Mouse (Mus musculus) forebrain, embryonic 11.5 days (tissue): ENCODE measurements around the gene Adra2c. TPM values are rescaled to one million over a fixed set of nuclear protein-coding genes. Genes with fewer than 3 reads are reported as not detected.

Experiments used
- ATAC-seq: fragments of 200-750 bp; cut with Nextera tagmentation; replicated peaks from 2 replicates; pipeline ENCODE4 v1.8.0; 2017; ENCODE audit warnings: moderate TSS enrichment; ENCODE audit not compliant: low FRiP score
- DNase-seq: peaks from one replicate; pipeline ENCODE4 v3.0.0-alpha.2; 2017; ENCODE audit warnings: low spot score
- H3K27ac ChIP-seq: fragments of 300-500 bp; sonication (generic); 2 replicates; pipeline ENCODE4 v1.5.1; 2014; ENCODE audit warnings: low read depth, low read length
- H3K27me3 ChIP-seq: fragments of 300-500 bp; sonication (generic); 2 replicates; pipeline ENCODE4 v1.6.1; 2014; ENCODE audit warnings: mild to moderate bottlenecking, low read length, mixed read lengths; ENCODE audit not compliant: control insufficient read depth, insufficient read depth
- H3K36me3 ChIP-seq: fragments of 300-500 bp; sonication (generic); 2 replicates; pipeline ENCODE4 v1.6.1; 2014; ENCODE audit warnings: mild to moderate bottlenecking, low read length, moderate library complexity, mixed read lengths; ENCODE audit not compliant: control insufficient read depth, insufficient read depth
- H3K4me1 ChIP-seq: fragments of 300-500 bp; sonication (generic); replicated peaks from 2 replicates; pipeline ENCODE4 v1.6.1; 2014; ENCODE audit warnings: low read length, mixed read lengths; ENCODE audit not compliant: control insufficient read depth, insufficient read depth
- H3K4me2 ChIP-seq: fragments of 300-500 bp; sonication (generic); 2 replicates; pipeline ENCODE4 v1.6.1; 2014; ENCODE audit warnings: low read depth, mild to moderate bottlenecking, low read length, moderate library complexity, mixed read lengths; ENCODE audit not compliant: severe bottlenecking
- H3K4me3 ChIP-seq: fragments of 300-500 bp; sonication (generic); 2 replicates; pipeline ENCODE4 v1.5.1; 2014; ENCODE audit warnings: low read depth, low read length
- H3K9ac ChIP-seq: fragments of 300-500 bp; sonication (generic); 2 replicates; pipeline ENCODE4 v1.6.1; 2014; ENCODE audit warnings: low read length
- H3K9me3 ChIP-seq: fragments of 300-500 bp; sonication (generic); 2 replicates; pipeline ENCODE4 v1.6.1; 2016; ENCODE audit warnings: low read length, mixed read lengths; ENCODE audit not compliant: control insufficient read depth
- WGBS: fragments of 180-500 bp; shearing (Covaris S2); extraction: QIAGEN DNeasy Blood & Tissue Kit; methylation state at CpG from one replicate; pipeline ENCODE4 v1.1.7; 2014; 5-methylcytosine and 5-hydroxymethylcytosine counted together
- polyA plus RNA-seq: library from polyadenylated mRNA; unstranded; fragments of >200 nt; fragmentation: Nextera tagmentation; extraction: Ambion mirVana; gene quantifications from 2 replicates; pipeline ENCODE4 v1.2.1, GENCODE M21; 2014

Adra2c gene
- polyA plus RNA-seq, 1 experiment from 2014 or later: 0.05 TPM

DNA sequence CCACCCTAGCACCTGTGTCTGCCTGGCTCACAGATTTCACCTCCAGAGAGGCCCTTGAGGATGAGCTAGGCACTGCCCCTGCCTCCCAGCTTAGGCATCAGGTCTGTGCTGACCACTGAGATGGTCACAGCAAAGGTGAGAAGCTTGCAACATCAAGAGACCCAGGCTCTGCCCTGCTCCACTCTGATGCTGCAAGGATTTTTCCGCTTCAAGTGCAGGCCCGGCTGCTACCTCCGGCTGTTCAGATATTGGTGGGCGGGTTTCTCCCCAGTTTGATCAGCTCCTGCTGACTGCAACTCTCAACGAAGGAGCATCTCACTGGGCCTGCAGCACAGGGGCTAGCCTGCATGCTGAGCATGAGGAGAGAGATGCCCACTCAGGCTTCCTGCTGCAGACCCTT, 8.1 kb downstream of the Adra2c start:
- H3K4me3 ChIP-seq: no peak overlapping the region
- H3K9me3 ChIP-seq: no peaks in the 10 kb centered on the region
- ATAC-seq: no peak
- 72% methylated on average over 5 of the region's 5 CpGs for WGBS
- H3K27me3 ChIP-seq: peaks cover 11% of the 10 kb centered on the region
- no peak overlapping the region for H3K9ac ChIP-seq
- H3K4me1 ChIP-seq: no peaks in the 10 kb centered on the region
- no peak overlapping the region for H3K4me2 ChIP-seq
- no peak for DNase-seq
- H3K27ac ChIP-seq: no peak overlapping the region
- H3K36me3 ChIP-seq: no peaks in the 10 kb centered on the region

DNA sequence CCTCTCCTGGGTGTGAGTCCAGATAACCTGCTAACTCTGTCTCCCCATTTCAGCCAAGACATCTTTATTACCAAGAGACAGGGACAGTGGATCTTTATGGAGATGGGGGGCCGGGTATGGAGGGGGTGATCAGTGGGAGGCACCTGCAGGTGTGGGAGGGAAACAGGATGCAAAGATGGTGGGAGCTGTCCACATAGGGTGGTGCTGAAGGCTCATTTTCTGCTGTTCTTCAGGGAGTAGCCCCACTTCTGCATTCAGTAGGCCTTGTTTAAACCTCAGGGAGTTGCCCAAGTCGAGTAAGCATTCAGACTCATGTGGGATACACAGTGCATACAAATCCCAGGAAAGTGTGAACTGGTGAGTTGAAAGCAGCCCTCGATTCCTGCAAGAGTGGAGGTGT, 21.5 kb downstream of the Adra2c start:
- DNase-seq (peak; percentile 76), ATAC-seq (no peak)
- no peaks in the 10 kb centered on the region for H3K36me3 ChIP-seq
- no peak overlapping the region for H3K4me3 ChIP-seq
- no peak overlapping the region for H3K4me2 ChIP-seq
- WGBS: 25% methylated on average over 3 of the region's 3 CpGs
- H3K9me3 ChIP-seq: no peaks in the 10 kb centered on the region
- H3K4me1 ChIP-seq: no peaks in the 10 kb centered on the region
- no peak overlapping the region for H3K9ac ChIP-seq
- no peak overlapping the region for H3K27ac ChIP-seq
- no peaks in the 10 kb centered on the region for H3K27me3 ChIP-seq

DNA sequence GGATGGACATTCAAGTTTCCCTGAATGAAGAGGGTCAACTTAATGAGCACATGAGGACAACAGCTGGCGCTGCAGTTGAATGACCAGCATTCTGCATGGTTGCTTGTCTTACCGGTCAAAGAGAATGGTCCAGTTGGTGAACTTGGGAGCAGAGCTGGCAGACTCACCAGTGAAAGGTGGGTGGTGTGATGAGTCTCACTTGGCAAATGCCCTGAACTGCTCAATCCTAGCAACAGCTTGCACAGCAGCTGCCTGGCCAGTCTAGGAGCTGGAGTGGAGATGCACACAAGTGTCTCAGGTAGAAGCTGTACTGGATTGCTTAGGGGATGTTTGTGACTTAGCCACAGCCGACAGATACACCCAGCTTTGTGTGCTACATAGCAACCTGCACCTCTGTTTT, 26.1 kb downstream of the Adra2c start:
- Histone ChIP-seq H3K9ac (no peak overlapping the region), H3K4me2 (no peak overlapping the region), H3K36me3 (no peaks in the 10 kb centered on the region), H3K27me3 (no peaks in the 10 kb centered on the region), H3K4me1 (no peaks in the 10 kb centered on the region), H3K4me3 (no peak overlapping the region), H3K27ac (no peak overlapping the region), H3K9me3 (no peaks in the 10 kb centered on the region)
- DNase-seq: no peak
- 82% methylated on average over 3 of the region's 3 CpGs for WGBS
- ATAC-seq: no peak

DNA sequence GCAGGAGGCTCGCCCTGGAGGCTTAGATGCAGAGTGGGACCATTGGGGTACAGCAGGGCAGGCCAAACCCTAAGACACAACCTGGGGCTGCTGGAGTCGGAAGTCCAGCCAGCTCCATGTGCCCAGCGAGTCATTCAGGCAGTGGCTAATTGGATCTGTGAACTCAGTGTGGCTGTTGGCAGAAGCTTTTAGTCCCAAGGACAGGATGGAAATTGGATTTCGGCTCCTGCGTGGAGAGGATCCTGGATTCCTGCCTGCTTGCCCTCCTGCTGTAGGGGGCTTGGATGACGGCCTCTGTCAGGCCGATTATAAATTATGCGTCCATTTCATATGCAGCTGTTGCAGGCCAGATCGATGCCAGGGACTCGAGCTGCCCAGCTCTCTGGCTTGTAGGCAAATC, 27.2 kb downstream of the Adra2c start:
- H3K4me3 ChIP-seq: no peak overlapping the region
- no peak overlapping the region for H3K27ac ChIP-seq
- H3K27me3 ChIP-seq: no peaks in the 10 kb centered on the region
- no peaks in the 10 kb centered on the region for H3K36me3 ChIP-seq
- DNase-seq: no peak
- H3K4me2 ChIP-seq: no peak overlapping the region
- ATAC-seq: no peak
- no peaks in the 10 kb centered on the region for H3K9me3 ChIP-seq
- no peak overlapping the region for H3K9ac ChIP-seq
- H3K4me1 ChIP-seq: no peaks in the 10 kb centered on the region
- 72% methylated on average over 10 of the region's 10 CpGs for WGBS

DNA sequence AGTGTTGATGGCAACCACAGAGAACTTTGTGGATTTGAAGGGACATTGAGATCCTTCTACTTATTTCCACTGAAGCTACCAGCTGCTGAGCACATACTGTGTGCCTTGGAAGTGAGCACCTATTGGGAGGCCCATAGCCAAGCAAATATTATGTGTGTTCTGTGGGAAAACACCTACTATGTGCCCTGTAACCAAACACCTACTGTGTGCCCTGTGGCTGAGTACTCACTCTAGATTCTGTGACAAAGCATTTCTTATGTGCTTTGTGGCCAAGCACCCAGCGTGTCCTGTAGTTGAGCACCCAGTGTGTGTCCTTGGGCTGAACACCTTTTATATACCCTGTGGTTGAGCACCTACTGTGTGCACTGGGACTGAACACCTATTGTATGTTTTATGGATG, 28.6 kb downstream of the Adra2c start:
- Histone ChIP-seq H3K9me3 (no peaks in the 10 kb centered on the region), H3K27me3 (no peaks in the 10 kb centered on the region; the same call in 1 of the 2 replicates), H3K27ac (no peak overlapping the region), H3K4me3 (no peak overlapping the region), H3K4me2 (no peak overlapping the region), H3K36me3 (no peaks in the 10 kb centered on the region), H3K9ac (no peak overlapping the region), H3K4me1 (no peaks in the 10 kb centered on the region)
- 92% methylated on average over 1 of the region's 1 CpGs for WGBS
- no peak for ATAC-seq
- DNase-seq: no peak

DNA sequence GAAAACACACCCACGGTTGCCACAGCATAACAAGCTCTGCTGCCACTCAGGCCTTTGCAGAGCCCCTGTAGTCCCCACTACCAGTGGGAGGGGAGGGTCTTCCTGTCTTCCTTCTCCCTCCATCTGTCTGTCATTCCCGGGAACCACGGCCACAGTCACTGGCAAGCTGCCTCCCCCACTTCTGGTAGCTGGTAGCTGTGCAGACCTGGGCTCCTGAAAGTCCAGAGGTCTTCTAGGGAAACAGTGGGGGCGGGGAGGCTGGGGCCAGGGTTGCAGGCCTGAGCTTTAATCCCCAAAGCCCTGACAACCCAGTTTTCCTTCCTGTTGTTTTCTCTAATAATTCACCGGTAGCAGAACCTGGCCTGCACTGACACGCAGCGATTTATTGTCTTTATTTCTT, 31.7 kb downstream of the Adra2c start:
- no peak overlapping the region for H3K4me3 ChIP-seq
- WGBS: 46% methylated on average over 7 of the region's 7 CpGs

DNA sequence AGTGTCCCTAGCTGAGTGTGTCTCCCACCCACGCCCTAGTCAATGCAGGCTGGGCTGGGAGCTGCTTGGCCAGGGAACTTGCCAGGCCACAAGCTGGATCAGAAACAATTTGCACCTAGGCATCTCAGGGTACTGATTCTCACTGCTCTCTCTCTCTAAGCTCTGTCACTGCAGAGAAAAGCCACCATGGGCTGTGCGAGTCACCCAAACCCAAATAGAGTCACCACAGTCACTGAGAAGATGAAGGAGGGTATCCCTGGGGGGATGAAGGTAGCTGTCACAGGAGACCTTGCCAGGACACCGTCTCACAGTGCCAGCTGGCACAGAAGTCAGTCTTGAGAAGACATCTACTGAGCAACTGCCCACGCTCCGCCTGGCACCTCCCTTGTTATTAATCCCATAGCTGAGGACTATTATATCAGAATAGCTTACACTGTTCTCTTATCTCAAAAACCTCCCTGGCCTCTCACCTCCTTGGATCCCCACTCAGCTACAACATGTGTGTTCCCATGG, 33.7 kb downstream of the Adra2c start:
- no peaks in the 10 kb centered on the region for H3K36me3 ChIP-seq
- peaks cover 8% of the 10 kb centered on the region; the same call in 1 of the 2 replicates for H3K4me1 ChIP-seq
- no peak overlapping the region for H3K27ac ChIP-seq
- DNase-seq: no peak
- ATAC-seq: no peak
- H3K9me3 ChIP-seq: no peaks in the 10 kb centered on the region
- H3K9ac ChIP-seq: no peak overlapping the region
- WGBS: 89% methylated on average over 5 of the region's 5 CpGs
- peaks cover 11% of the 10 kb centered on the region for H3K27me3 ChIP-seq
- H3K4me3 ChIP-seq: no peak overlapping the region
- no peak overlapping the region for H3K4me2 ChIP-seq

More for the DNA sequence above, 31.7 kb downstream of the Adra2c start:
- ATAC-seq (no peak), DNase-seq (no peak)
- no peak overlapping the region for H3K27ac ChIP-seq
- no peak overlapping the region for H3K4me2 ChIP-seq
- H3K4me1 ChIP-seq: peaks cover 8% of the 10 kb centered on the region; the same call in 1 of the 2 replicates
- H3K36me3 ChIP-seq: no peaks in the 10 kb centered on the region
- no peak overlapping the region for H3K9ac ChIP-seq
- no peaks in the 10 kb centered on the region for H3K9me3 ChIP-seq
- H3K27me3 ChIP-seq: peaks cover 11% of the 10 kb centered on the region

DNA sequence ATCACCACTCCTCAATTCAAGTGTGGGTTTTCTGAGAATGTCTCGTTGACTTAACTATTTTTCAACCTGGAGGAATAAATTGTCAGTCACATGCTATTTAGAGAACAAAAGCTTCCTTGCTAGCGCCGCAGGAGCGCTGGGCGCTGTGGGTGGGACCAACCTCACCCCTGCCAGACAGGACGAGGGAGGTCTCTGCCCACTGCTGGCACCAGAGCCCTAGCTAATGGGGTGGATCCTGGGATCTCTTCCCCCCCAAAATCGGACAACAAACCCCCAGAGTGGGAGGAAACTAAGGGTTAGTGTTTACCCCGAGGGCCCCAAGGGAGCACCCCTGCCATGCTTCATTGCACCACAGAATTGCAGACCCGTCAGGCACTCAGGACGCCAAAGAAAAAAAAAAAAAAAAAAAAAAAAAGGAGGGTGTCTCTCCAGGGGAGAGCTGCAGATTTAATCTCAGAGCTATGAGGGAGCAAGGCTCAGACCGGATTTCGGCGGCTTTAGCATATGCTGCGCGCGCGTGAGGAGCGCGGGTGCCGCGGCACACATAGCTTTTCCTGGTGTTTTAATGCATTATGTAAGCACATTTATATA, 35.2 kb downstream of the Adra2c start:
- H3K9ac ChIP-seq: peak overlapping the region; percentile 27; the same call in 1 of the 2 replicates
- H3K4me1 ChIP-seq: peaks cover 8% of the 10 kb centered on the region; the same call in 1 of the 2 replicates
- peaks cover 11% of the 10 kb centered on the region for H3K27me3 ChIP-seq
- no peaks in the 10 kb centered on the region for H3K9me3 ChIP-seq
- H3K36me3 ChIP-seq: no peaks in the 10 kb centered on the region
- 1% methylated on average over 21 of the region's 21 CpGs for WGBS
- H3K27ac ChIP-seq: no peak overlapping the region
- H3K4me2 ChIP-seq: peak overlapping the region; percentile 47
- no peak for DNase-seq
- H3K4me3 ChIP-seq: peak overlapping the region; percentile 14
- no peak for ATAC-seq
